Mouse (Mus musculus) forebrain, postnatal 0 days (tissue): ENCODE results near the gene Rgs6. TPM values are rescaled to one million over a fixed set of nuclear protein-coding genes. Genes with fewer than 3 reads are reported as not detected.
A peak's percentile ranks its signal among the peaks of the same experiment; 100 is the strongest.

Experiments
- ATAC-seq: fragments of 200-750 bp; cut with Nextera tagmentation; 2 replicates; pipeline ENCODE4 v1.8.0; 2017; ENCODE audit warnings: mild to moderate bottlenecking, moderate library complexity
- DNase-seq: peaks from one replicate; pipeline ENCODE4 v3.0.0-alpha.2; 2015
- H3K27ac ChIP-seq: fragments of 300-500 bp; sonication (generic); 2 replicates; pipeline ENCODE4 v1.5.1; 2014; ENCODE audit warnings: low read depth, mild to moderate bottlenecking, antibody characterized with exemption, low read length, moderate library complexity, mixed read lengths
- H3K27me3 ChIP-seq: fragments of 300-500 bp; sonication (generic); 2 replicates; pipeline ENCODE4 v1.6.1; 2014; ENCODE audit warnings: mild to moderate bottlenecking, low read length, mixed read lengths; ENCODE audit not compliant: insufficient read depth
- H3K36me3 ChIP-seq: fragments of 300-500 bp; sonication (generic); 2 replicates; pipeline ENCODE4 v1.6.1; 2014; ENCODE audit warnings: mild to moderate bottlenecking, moderate library complexity; ENCODE audit not compliant: insufficient read depth
- H3K4me1 ChIP-seq: fragments of 300-500 bp; sonication (generic); 2 replicates; pipeline ENCODE4 v1.6.1; 2014; ENCODE audit warnings: antibody characterized with exemption; ENCODE audit not compliant: insufficient read depth
- H3K4me2 ChIP-seq: fragments of 300-500 bp; sonication (generic); 2 replicates; pipeline ENCODE4 v1.6.1; 2014; ENCODE audit warnings: low read depth, mild to moderate bottlenecking, moderate library complexity
- H3K4me3 ChIP-seq: fragments of 300-500 bp; sonication (generic); 2 replicates; pipeline ENCODE4 v1.5.1; 2014; ENCODE audit warnings: low read depth, low read length, mixed read lengths
- H3K9ac ChIP-seq: fragments of 300-500 bp; sonication (generic); 2 replicates; pipeline ENCODE4 v1.6.1; 2014; ENCODE audit warnings: mild to moderate bottlenecking
- H3K9me3 ChIP-seq: fragments of 300-500 bp; sonication (generic); 2 replicates; pipeline ENCODE4 v1.6.1; 2016; ENCODE audit warnings: low read length
- CTCF ChIP-seq: sonication (generic); IDR thresholded peaks from 2 replicates; pipeline ENCODE4 v1.5.1; 2016; ENCODE audit warnings: antibody characterized with exemption, control low read depth, low read depth
- WGBS: fragments of 180-500 bp; shearing (Covaris S2); extraction: QIAGEN DNeasy Blood & Tissue Kit; methylation state at CpG from one replicate; pipeline ENCODE4 v1.1.7; 2014; 5-methylcytosine and 5-hydroxymethylcytosine counted together
- polyA plus RNA-seq: library from polyadenylated mRNA; unstranded; fragments of >200 nt; fragmentation: Nextera tagmentation; extraction: Ambion mirVana; gene quantifications from 2 replicates; pipeline ENCODE4 v1.2.1, GENCODE M21; 2015
- total RNA-seq: library from RNA; depleted of rRNA; stranded (reverse); fragments of >200 nt; gene quantifications from 2 replicates; pipeline ENCODE4 v1.2.3, GENCODE M21; 2014

The Rgs6 gene
- total and polyA plus RNA-seq, 2 experiments from 2014 or later = 16.8 to 19.6 TPM

DNA sequence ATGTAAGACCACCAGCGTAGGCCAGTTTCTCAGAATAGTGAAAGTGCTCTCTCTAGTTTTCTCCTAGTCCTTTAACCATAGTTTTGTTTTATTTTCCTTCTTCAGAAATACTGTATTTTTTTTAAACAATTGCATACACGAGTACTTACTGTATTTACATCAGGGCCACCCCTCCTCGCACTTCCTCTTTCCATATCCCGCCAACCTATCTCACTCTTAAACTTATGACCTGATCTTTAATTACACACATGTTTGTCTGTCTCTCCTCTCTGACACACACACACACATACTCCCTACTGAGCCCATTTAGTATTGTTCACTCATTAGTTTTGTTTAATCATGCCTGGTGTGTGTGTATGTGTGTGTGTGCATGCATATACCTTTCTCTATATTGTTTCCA, 159.0 kb downstream of the Rgs6 start:
- Histone ChIP-seq H3K27me3 (no peaks in the 10 kb centered on the region), H3K4me2 (no peak overlapping the region)
- DNase-seq = no peak

DNA sequence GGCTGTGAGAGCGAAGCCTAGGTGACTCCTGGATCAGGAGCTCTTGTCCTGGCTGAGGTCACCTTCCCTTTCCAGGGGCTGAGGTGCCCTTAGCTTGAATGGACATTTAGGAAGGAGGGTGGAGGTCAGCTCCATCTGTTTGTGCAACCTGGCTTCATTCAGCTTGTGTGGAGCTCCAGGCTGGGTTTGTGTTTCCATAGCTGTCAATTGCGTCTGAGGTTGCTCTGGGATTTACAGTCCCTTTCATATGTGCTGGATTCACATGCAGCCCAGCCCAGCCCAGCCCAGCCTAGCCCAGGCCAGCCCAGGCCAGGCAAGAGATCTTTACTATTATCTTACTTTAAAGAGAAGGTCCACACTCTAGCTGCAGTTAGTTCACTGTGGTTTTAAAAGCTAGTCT, 163.8 kb downstream of the Rgs6 start:
- no peak overlapping the region for H3K4me3 ChIP-seq
- H3K9ac ChIP-seq = no peak overlapping the region
- H3K27me3 ChIP-seq = no peaks in the 10 kb centered on the region
- H3K36me3 ChIP-seq = no peaks in the 10 kb centered on the region
- no peak for TF ChIP-seq CTCF
- ATAC-seq (no peak), DNase-seq (no peak)
- 76% methylated on average over 2 of the region's 2 CpGs for WGBS
- no peak overlapping the region for H3K4me2 ChIP-seq
- H3K4me1 ChIP-seq = 0 out of 2 replicates have a peak, but pooled peaks cover 5% of the 10 kb centered on the region
- no peaks in the 10 kb centered on the region for H3K9me3 ChIP-seq
- H3K27ac ChIP-seq = no peak overlapping the region

More for the DNA sequence above, 159.0 kb downstream of the Rgs6 start:
- H3K27ac ChIP-seq = no peak overlapping the region
- no peak overlapping the region for H3K4me3 ChIP-seq
- H3K4me1 ChIP-seq = no peaks in the 10 kb centered on the region
- no peak for TF ChIP-seq CTCF
- no peaks in the 10 kb centered on the region for H3K36me3 ChIP-seq
- WGBS = 90% methylated on average over 4 of the region's 4 CpGs
- no peaks in the 10 kb centered on the region for H3K9me3 ChIP-seq
- no peak for ATAC-seq
- H3K9ac ChIP-seq = no peak overlapping the region

DNA sequence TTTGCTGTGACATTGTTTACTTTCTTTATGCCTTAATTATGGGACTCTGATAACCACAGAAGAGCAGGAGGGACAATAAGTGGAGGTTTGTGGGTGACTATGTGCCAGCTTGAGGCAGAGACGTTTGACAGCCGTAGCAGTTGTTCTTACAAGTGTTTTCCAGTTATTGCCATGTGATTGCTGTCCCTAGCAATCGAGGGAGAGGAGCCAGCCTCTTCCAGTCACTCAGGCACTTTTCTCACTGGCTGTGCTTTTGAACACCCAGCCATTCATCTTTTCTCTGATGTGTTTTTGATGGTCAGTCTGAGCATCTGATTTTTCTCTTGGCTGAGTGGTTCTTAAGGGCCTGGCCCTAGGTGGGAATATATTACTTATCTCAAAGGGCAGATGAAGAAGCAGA, 166.4 kb downstream of the Rgs6 start:
- Histone ChIP-seq H3K4me3 (no peak overlapping the region), H3K4me1 (0 out of 2 replicates have a peak, but pooled peaks cover 5% of the 10 kb centered on the region), H3K27me3 (no peaks in the 10 kb centered on the region), H3K27ac (no peak overlapping the region), H3K9me3 (no peaks in the 10 kb centered on the region), H3K9ac (no peak overlapping the region), H3K4me2 (no peak overlapping the region), H3K36me3 (no peaks in the 10 kb centered on the region)
- no peak for TF ChIP-seq CTCF
- DNase-seq (no peak), ATAC-seq (peak; percentile 45; the same call in 1 of the 2 replicates)
- 13% methylated on average over 3 of the region's 3 CpGs for WGBS

DNA sequence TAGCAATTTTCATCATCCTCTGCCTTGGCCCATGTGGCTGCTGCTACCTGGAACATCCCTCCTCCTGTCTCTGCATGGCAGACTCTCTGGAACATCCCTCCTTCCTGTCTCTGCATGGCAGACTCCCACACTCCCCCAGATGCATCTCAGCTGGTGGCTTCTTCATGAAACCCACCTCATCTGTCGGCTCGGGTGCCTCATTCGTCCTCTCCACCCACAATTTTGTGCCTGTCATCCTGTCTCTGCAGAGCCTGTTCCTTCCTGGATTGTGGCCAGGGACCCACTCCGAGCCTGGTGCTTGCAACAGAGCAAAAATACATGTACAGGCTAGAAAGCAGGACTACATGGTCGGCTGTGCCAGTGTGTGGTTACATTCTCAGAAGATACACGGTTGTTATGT, 168.7 kb downstream of the Rgs6 start:
- Histone ChIP-seq H3K27me3 (no peaks in the 10 kb centered on the region), H3K36me3 (no peaks in the 10 kb centered on the region), H3K9ac (no peak overlapping the region), H3K4me1 (0 out of 2 replicates have a peak, but pooled peaks cover 5% of the 10 kb centered on the region), H3K27ac (no peak overlapping the region), H3K4me3 (no peak overlapping the region), H3K9me3 (no peaks in the 10 kb centered on the region), H3K4me2 (no peak overlapping the region)
- ATAC-seq (no peak), DNase-seq (no peak)
- 56% methylated on average over 6 of the region's 6 CpGs for WGBS
- TF ChIP-seq CTCF = no peak

DNA sequence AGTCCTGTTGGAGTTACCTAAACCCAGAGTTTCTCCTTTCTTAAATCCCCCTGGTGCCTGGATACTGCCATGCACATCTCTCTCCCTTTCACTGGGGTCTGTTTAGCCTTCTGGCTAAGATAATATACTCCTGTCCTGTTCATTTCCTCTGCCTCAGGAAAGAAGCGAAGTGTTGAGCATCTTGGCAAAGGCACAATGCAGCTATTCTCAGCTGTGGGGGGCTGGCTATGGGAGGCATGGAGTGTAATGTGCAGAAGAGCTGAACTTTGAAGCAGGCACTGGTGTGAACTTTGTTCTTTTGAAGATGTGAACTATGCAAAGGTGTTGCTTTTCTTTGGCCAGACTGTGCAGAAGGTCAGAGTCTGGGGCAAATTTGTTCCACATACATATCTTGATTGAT, 169.3 kb downstream of the Rgs6 start:
- Histone ChIP-seq H3K27me3 (no peaks in the 10 kb centered on the region), H3K4me2 (no peak overlapping the region), H3K4me1 (0 out of 2 replicates have a peak, but pooled peaks cover 5% of the 10 kb centered on the region), H3K9ac (no peak overlapping the region), H3K27ac (no peak overlapping the region), H3K36me3 (no peaks in the 10 kb centered on the region), H3K4me3 (no peak overlapping the region), H3K9me3 (no peaks in the 10 kb centered on the region)
- WGBS = 33% methylated on average over 1 of the region's 1 CpGs
- no peak for DNase-seq
- no peak for ATAC-seq
- TF ChIP-seq CTCF = no peak

DNA sequence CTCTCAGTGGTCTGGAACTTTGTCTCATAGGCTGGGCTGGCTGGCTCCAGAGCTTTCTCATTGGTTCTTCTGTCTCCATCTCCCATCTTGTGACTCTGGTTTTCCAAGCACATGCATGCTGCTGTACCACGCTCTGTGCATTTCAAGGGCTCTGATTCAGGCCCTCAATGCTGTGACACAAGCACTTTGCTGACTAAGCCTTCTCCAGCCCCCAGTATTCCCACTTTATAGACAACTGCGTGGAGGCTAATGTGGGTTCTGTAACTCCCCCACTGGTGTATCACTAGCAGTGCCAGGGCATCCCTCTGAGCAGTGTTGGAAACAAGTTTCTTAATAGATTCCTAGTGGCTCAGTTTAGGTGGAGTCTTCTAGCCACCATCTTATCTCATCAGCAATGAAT, 174.0 kb downstream of the Rgs6 start:
- H3K27ac ChIP-seq = no peak overlapping the region
- 89% methylated on average over 2 of the region's 2 CpGs for WGBS
- no peak for TF ChIP-seq CTCF
- no peaks in the 10 kb centered on the region for H3K36me3 ChIP-seq
- H3K27me3 ChIP-seq = no peaks in the 10 kb centered on the region
- no peak overlapping the region for H3K4me2 ChIP-seq
- H3K4me1 ChIP-seq = no peaks in the 10 kb centered on the region
- ATAC-seq (no peak), DNase-seq (no peak)
- no peaks in the 10 kb centered on the region for H3K9me3 ChIP-seq
- no peak overlapping the region for H3K9ac ChIP-seq
- H3K4me3 ChIP-seq = no peak overlapping the region

DNA sequence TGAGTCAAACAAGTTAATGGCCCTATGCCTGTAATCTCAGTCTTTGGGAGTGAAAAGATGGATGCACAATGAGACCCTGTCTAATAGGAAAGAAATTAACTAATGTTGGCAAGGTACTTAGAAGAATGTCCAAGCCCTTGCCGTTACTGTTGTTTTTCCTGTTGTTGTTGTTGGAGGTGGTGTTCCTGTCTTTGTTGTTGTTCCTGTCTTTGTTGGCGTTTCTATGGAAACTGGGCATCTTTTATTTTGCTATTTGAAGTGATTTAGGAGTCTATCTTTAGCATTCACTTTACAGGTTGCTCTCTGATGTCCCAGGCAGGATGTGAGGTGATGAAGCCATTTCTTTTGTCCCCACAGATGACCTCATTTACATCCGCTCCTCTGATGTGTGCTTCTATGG, 180.6 kb downstream of the Rgs6 start:
- Histone ChIP-seq H3K9ac (no peak overlapping the region), H3K27ac (no peak overlapping the region), H3K36me3 (no peaks in the 10 kb centered on the region), H3K27me3 (no peaks in the 10 kb centered on the region), H3K4me2 (no peak overlapping the region), H3K9me3 (no peaks in the 10 kb centered on the region), H3K4me1 (no peaks in the 10 kb centered on the region), H3K4me3 (no peak overlapping the region)
- WGBS = 78% methylated on average over 3 of the region's 3 CpGs
- ATAC-seq = no peak
- TF ChIP-seq CTCF = no peak
- DNase-seq = no peak

DNA sequence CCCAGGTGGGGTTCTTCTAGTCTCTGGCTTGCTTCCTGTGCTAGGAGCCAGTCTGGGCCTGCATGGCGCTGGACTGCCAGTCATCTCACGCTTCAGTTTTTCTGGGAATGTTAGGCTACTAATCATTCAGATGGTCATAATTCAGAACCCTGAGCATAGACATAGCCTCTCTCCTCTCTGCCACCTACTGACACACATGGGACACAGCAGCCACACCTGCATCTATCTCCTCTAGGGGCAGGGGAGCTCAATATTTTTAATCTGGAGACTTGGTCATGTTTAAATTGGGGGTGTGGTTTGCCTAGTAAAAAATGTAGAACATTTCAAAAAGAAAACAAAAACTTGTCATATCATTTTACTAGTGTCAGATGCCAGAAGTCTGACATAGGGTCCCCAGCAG, 184.1 kb downstream of the Rgs6 start:
- no peak overlapping the region for H3K4me3 ChIP-seq
- DNase-seq = no peak
- no peaks in the 10 kb centered on the region for H3K27me3 ChIP-seq
- H3K27ac ChIP-seq = no peak overlapping the region
- H3K9me3 ChIP-seq = no peaks in the 10 kb centered on the region
- no peak overlapping the region for H3K9ac ChIP-seq
- no peak; the same call in 1 of the 2 replicates for TF ChIP-seq CTCF
- H3K4me2 ChIP-seq = no peak overlapping the region
- ATAC-seq = no peak
- H3K36me3 ChIP-seq = no peaks in the 10 kb centered on the region
- no peaks in the 10 kb centered on the region for H3K4me1 ChIP-seq
- 92% methylated on average over 2 of the region's 2 CpGs for WGBS
